Comparison of ENCODE assay signal across 22 mouse cellular contexts in the genomic region with DNA sequence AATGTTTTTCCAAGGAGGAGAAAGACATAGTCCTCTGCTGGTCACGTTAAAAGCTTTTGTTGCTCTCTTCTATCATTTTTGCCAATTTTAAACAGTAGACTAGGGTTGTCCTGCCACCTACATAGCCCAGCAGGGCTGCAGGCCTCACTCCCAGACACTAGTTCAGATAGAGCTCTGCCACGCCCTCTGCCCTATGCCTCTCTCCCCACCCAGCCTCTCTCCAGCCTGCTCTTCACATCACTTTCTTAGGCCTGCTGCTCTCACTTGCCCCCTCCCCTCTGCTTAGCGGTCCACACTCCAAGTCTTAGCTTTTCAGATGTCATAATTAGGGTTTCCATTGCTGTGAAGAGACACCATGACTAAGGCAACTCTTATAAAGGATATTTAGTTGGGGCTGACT.
"Had no signal": no experiment of that assay in that cellular context is flagged by ENCODE, and none has a peak within 500 bp of the region (broad histone marks: within the 10 kb centered on the region; RNA-seq: fewer than 3 reads in every experiment).

No protein-coding gene starts in this region.

- DNase-seq: forebrain, postnatal 0 days; gastrocnemius, postnatal 14 days; gastrocnemius, postnatal 36 days; heart, adult 11 months; heart, adult 2 months; heart, postnatal 10 days; heart, postnatal 4 days; kidney, adult 18-20 months; kidney, adult 8-10 months; kidney, postnatal 10 days; kidney, postnatal 25 days had no signal

- ATAC-seq: forebrain, postnatal 0 days; hindbrain, embryonic 16.5 days; inflammation-experienced regulatory T-cells, adult 6 months; intestine, embryonic 15.5 days had no signal

- H3K4me1 ChIP-seq: heart, embryonic 10.5 days; heart, embryonic 12.5 days; hindbrain, embryonic 10.5 days; hindbrain, embryonic 12.5 days; intestine, embryonic 15.5 days; limb, embryonic 13.5 days; limb, embryonic 15.5 days had no signal

- H3K4me3 ChIP-seq: heart, adult 2 months; heart, embryonic 10.5 days; heart, embryonic 12.5 days; hindbrain, embryonic 10.5 days; hindbrain, embryonic 12.5 days; intestine, embryonic 15.5 days; layer of hippocampus, adult 2 months; left cerebral cortex, adult 2 months; limb, embryonic 13.5 days; limb, embryonic 15.5 days had no signal

- H3K9me3 ChIP-seq: heart, embryonic 10.5 days; heart, embryonic 12.5 days; hindbrain, embryonic 10.5 days; hindbrain, embryonic 12.5 days; intestine, embryonic 15.5 days; limb, embryonic 13.5 days; limb, embryonic 15.5 days had no signal

- H3K36me3 ChIP-seq: heart, embryonic 10.5 days; heart, embryonic 12.5 days; hindbrain, embryonic 10.5 days; hindbrain, embryonic 12.5 days; intestine, embryonic 15.5 days; limb, embryonic 13.5 days; limb, embryonic 15.5 days had no signal

- H3K27me3 ChIP-seq: heart, embryonic 12.5 days; hindbrain, embryonic 12.5 days; intestine, embryonic 15.5 days; limb, embryonic 13.5 days; limb, embryonic 15.5 days had no signal
